Mouse (Mus musculus) cerebellum, adult 2 months (tissue): ENCODE measurements around the gene Nsun3.

Experiments
- CTCF ChIP-seq: fragments of 200-500 bp; IDR thresholded peaks from 2 replicates; pipeline ENCODE4 v1.5.1; 2011; ENCODE audit warnings: low read depth, mild to moderate bottlenecking, control low read depth, low read length, moderate library complexity, borderline replicate concordance; ENCODE audit not compliant: insufficient read depth
- POLR2A ChIP-seq: fragments of 200-500 bp; IDR thresholded peaks from 2 replicates; pipeline ENCODE4 v1.6.1; 2011; ENCODE audit warnings: low read length, control low read depth, borderline replicate concordance; ENCODE audit not compliant: insufficient read depth

GRCm38 (mm10) chr16:62832027-62832426 is 45.4 kb upstream of the Nsun3 start:
- TF ChIP-seq CTCF = no peak
- TF ChIP-seq POLR2A = no peak
